Mouse (Mus musculus): ENCODE data around the gene Cpne2.

Cpne2 gene

DNA sequence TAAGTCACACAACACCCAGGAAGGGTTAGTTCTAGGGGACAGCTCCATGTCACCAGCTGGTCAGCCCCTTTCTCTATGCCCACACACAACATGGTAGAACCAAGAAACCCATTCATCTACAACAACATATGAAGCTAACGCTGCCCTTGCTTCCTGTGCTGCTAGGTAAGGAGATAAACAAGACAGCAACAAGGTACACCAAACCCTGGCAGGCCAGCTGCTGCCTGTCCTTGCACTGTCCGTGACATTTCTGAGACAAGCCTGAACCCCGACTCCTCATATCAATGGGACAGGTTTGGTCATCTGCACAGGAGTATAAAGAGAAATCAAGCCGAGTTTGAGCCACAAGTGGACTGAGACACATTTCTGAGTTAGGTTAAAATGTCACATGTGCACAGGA, 42.4 kb downstream of the Cpne2 start:
- DNase-seq (ENCODE audit: low read depth, low spot score), result no peak

- DNase-seq (ENCODE audit: low read depth, low spot score), result no peak
Measured at GRCm38 (mm10) chr8:94581820-94582483, 49.2 kb downstream of the Cpne2 start.

- DNase-seq (ENCODE audit: low read depth, low spot score), result peak; percentile 65
Measured at GRCm38 (mm10) chr8:94582569-94582968, 49.8 kb downstream of the Cpne2 start.

GRCm38 (mm10) chr8:94584238-94584817, 51.5 kb downstream of the Cpne2 start:
- DNase-seq (ENCODE audit: low read depth, low spot score), result peak; percentile 45

DNA sequence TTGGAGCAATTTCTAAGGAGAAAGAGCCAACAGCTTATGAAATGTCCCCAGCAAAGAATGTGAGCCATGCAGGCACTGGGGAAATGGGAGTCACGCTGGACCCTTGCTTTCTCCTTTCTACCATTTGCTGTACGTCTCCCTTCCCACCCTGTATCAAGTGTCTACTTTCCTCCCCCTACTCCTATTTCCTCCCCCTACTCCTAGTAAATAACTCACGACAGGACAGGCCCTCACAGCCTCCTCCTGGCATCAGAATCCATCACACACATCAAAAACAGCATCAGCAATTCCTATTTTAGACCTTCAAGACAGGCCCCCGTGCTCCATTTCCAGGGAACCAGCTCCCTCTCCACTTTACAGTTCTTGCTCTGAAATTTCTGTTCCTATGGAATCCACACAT, 58.9 kb downstream of the Cpne2 start:
- no peak for DNase-seq (ENCODE audit: low read depth, low spot score)

DNA sequence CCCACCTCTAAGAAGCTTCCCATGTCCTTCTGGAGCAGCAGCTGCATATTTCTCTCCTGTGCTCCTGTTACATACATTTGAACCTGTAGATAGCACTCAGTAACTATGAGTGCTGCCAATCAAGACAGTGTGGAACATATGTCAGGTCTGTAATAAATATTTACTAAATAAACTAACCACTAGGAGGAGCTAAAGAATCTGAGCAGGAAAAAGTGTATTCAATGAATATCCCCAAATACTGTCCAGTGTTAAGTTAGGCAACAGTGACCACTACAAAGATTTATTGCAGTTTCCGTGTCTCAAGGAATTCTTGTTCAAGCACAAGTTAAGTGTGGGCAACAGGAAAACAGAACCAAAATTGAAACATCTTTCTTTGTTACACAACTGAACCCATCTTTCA, 61.4 kb downstream of the Cpne2 start:
- DNase-seq (ENCODE audit: low read depth, low spot score), result no peak

DNA sequence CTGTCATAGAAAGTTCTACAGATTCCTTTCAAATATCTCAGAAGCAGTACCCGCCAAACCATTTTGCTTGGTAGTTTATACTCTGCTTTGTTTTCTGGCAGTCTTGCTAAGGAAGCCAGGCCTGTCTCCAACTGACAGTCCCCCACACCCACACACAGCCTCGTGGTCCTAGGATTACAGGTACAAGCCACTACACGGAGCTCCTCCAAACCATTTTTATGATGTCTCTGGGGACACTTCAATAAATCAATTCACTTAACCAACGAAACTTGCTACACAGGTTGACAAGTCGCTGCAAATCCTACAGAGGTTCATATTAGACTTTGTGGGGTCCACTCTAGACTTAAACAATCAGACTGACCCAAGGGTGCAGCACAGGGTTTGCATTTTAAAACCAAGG, 67.7 kb downstream of the Cpne2 start:
- no peak for DNase-seq (ENCODE audit: low read depth, low spot score)

- DNase-seq (ENCODE audit: low read depth, low spot score), result no peak
Measured at GRCm38 (mm10) chr8:94601034-94601606, 68.3 kb downstream of the Cpne2 start.

DNA sequence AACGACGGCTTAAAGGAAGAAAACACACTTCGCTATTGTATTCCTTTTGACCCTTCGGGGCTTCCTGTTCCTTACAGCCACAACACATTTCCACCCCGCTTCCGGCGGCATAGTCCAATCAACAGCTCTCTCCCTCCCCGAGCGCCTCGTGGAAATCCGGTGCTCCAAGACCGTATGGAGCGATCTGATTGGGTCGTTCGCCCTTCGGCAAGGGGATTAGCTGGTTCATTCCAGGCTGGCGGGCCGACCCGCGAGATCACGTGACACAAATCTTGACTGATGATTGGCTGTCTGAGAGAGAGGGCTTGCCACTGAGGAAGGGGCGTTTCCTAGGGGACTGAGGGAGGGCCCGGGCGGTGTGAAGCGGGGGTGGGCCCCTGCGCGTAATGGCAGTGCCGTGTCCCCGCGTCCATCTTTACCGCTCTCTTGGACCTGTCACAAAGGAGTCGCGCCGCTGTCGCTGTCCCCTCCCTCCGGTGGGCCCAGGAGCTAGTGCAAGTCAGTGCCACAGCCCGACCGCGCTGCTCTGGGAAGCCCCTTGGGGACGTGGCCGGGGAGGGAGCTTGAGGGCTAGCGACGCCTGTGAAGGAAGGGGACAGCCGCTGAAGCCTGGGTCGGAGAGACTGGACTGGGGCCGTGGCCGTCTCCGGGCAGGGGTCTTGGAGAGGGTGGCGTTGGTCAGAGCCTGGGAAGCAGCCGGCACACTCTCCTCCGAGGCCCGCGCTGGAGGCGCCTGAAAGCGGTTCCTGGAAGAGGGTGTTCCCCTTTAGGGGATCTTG, 69.0 kb downstream of the Cpne2 start, which contains the start of the genes Rspry1 and Fam192a:
Gene Rspry1, plus strand, starts transcription at position 331 of the 779 bp plus-strand sequence.
Gene Fam192a, minus strand, starts transcription at position 391 of the 779 bp plus-strand sequence.
- DNase-seq (ENCODE audit: low read depth, low spot score), result peak; percentile 100

DNA sequence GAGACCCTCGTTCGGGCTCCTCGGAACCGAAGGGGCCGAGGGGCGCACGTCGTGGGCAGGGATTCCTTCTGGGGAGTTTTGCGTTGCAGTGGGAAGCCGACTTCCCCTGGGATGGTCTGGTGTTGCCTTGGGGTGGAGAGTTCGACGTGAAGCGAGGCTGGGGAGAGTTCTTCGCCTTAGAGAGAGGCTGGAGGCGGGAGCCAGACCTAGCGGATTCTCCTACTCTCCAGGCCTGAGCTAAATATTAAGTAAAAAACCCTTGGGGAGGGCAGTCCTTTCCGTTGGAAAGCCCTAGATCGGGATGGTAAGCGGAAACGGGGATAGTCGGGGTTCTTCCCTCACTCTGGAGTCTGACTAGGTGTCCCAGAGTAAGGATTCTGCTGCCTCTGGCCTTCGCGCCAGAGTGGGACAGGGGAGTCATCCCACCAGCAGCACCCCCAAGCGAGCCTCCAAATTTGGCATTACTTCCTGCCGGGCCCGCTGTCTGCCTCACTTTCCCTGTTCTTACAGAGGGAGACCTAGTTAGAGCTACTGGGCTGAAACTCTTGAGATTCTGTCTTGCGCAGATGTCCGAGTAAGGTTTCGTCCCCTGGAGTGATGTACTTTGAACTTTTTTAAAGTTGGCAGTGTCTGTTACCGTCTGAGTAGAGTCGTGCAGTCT, 69.8 kb downstream of the Cpne2 start:
- no peak for DNase-seq (ENCODE audit: low read depth, low spot score)

GRCm38 (mm10) chr8:94604030-94604429, 71.2 kb downstream of the Cpne2 start:
- DNase-seq (ENCODE audit: low read depth, low spot score), result no peak

GRCm38 (mm10) chr8:94607064-94607463, 74.3 kb downstream of the Cpne2 start:
- DNase-seq (ENCODE audit: low read depth, low spot score), result no peak

Data from skeletal muscle tissue, adult 2 months (tissue).